Mouse (Mus musculus) forebrain, embryonic 11.5 days (tissue): ENCODE data around the gene Aspg. TPM values are rescaled to one million over a fixed set of nuclear protein-coding genes. Genes with fewer than 3 reads are reported as not detected.

ENCODE experiments used
- ATAC-seq: fragments of 200-750 bp; cut with Nextera tagmentation; replicated peaks from 2 replicates; pipeline ENCODE4 v1.8.0; 2017; ENCODE audit warnings: moderate TSS enrichment; ENCODE audit not compliant: low FRiP score
- DNase-seq: peaks from one replicate; pipeline ENCODE4 v3.0.0-alpha.2; 2017; ENCODE audit warnings: low spot score
- H3K27ac ChIP-seq: fragments of 300-500 bp; sonication (generic); 2 replicates; pipeline ENCODE4 v1.5.1; 2014; ENCODE audit warnings: low read depth, low read length
- H3K27me3 ChIP-seq: fragments of 300-500 bp; sonication (generic); 2 replicates; pipeline ENCODE4 v1.6.1; 2014; ENCODE audit warnings: mild to moderate bottlenecking, low read length, mixed read lengths; ENCODE audit not compliant: control insufficient read depth, insufficient read depth
- H3K36me3 ChIP-seq: fragments of 300-500 bp; sonication (generic); 2 replicates; pipeline ENCODE4 v1.6.1; 2014; ENCODE audit warnings: mild to moderate bottlenecking, low read length, moderate library complexity, mixed read lengths; ENCODE audit not compliant: control insufficient read depth, insufficient read depth
- H3K4me1 ChIP-seq: fragments of 300-500 bp; sonication (generic); replicated peaks from 2 replicates; pipeline ENCODE4 v1.6.1; 2014; ENCODE audit warnings: low read length, mixed read lengths; ENCODE audit not compliant: control insufficient read depth, insufficient read depth
- H3K4me2 ChIP-seq: fragments of 300-500 bp; sonication (generic); 2 replicates; pipeline ENCODE4 v1.6.1; 2014; ENCODE audit warnings: low read depth, mild to moderate bottlenecking, low read length, moderate library complexity, mixed read lengths; ENCODE audit not compliant: severe bottlenecking
- H3K4me3 ChIP-seq: fragments of 300-500 bp; sonication (generic); 2 replicates; pipeline ENCODE4 v1.5.1; 2014; ENCODE audit warnings: low read depth, low read length
- H3K9ac ChIP-seq: fragments of 300-500 bp; sonication (generic); 2 replicates; pipeline ENCODE4 v1.6.1; 2014; ENCODE audit warnings: low read length
- H3K9me3 ChIP-seq: fragments of 300-500 bp; sonication (generic); 2 replicates; pipeline ENCODE4 v1.6.1; 2016; ENCODE audit warnings: low read length, mixed read lengths; ENCODE audit not compliant: control insufficient read depth
- WGBS: fragments of 180-500 bp; shearing (Covaris S2); extraction: QIAGEN DNeasy Blood & Tissue Kit; methylation state at CpG from one replicate; pipeline ENCODE4 v1.1.7; 2014; 5-methylcytosine and 5-hydroxymethylcytosine counted together
- polyA plus RNA-seq: library from polyadenylated mRNA; unstranded; fragments of >200 nt; fragmentation: Nextera tagmentation; extraction: Ambion mirVana; gene quantifications from 2 replicates; pipeline ENCODE4 v1.2.1, GENCODE M21; 2014

Gene Aspg
- polyA plus RNA-seq, 1 experiment from 2014 or later: 0.29 TPM

DNA sequence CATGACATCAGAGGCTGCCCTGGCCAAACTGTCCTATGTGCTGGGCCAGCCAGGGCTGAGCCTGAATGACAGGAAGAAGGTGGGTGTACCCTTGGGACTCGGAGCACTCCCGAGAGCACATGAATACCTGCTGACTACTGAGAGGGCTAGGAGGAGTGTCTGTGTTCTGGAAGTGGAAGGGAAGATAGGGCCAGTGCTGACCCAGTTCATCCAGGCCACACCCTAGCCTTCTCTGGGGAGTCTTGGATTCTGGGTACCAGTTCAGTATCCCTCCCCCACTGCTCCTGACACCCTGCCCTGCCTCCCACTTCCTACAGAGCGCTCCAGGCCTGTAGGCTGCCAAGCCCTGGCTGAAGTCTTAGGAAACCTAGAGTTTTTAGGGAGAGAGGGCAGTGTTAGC lies 14.7 kb downstream of the Aspg start:
- no peaks in the 10 kb centered on the region for H3K9me3 ChIP-seq
- H3K4me2 ChIP-seq: no peak overlapping the region
- no peaks in the 10 kb centered on the region for H3K27me3 ChIP-seq
- H3K27ac ChIP-seq: no peak overlapping the region
- no peaks in the 10 kb centered on the region for H3K36me3 ChIP-seq
- no peak for ATAC-seq
- 90% methylated on average over 3 of the region's 3 CpGs for WGBS
- DNase-seq: no peak
- no peak overlapping the region for H3K4me3 ChIP-seq
- H3K4me1 ChIP-seq: no peaks in the 10 kb centered on the region
- no peak overlapping the region for H3K9ac ChIP-seq

DNA sequence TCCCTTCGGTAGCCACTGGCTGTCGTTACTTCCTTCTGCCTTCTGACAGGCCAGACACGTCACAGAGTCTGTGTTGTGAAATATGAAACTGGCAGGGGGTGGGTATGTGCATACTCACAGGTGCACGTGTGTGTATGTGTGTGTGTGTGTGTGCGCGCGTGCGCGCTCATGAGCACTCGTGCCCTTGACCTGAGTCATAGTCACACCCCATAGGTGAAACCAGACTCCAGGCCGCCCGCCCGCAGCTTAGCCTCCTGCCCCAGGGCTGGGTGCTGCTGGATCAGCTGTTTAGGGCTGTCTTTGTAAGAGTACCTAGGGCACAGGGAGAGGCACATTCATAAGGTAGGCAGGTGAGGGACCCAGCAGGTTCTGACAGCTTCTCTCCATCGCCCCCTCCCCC lies 19.4 kb downstream of the Aspg start:
- Histone ChIP-seq H3K4me1 (peaks cover 5% of the 10 kb centered on the region; the same call in 1 of the 2 replicates), H3K9ac (no peak overlapping the region), H3K27me3 (peaks cover 4% of the 10 kb centered on the region), H3K4me2 (no peak overlapping the region), H3K9me3 (no peaks in the 10 kb centered on the region), H3K4me3 (no peak overlapping the region), H3K27ac (no peak overlapping the region), H3K36me3 (no peaks in the 10 kb centered on the region)
- ATAC-seq (no peak), DNase-seq (no peak)
- 81% methylated on average over 14 of the region's 14 CpGs for WGBS

GRCm38 (mm10) chr12:112126931-112127635 lies 20.6 kb downstream of the Aspg start:
- Histone ChIP-seq H3K36me3 (no peaks in the 10 kb centered on the region), H3K27ac (no peak overlapping the region), H3K4me3 (no peak overlapping the region), H3K27me3 (peaks cover 16% of the 10 kb centered on the region), H3K9me3 (no peaks in the 10 kb centered on the region), H3K4me1 (peaks cover 5% of the 10 kb centered on the region; the same call in 1 of the 2 replicates), H3K4me2 (no peak overlapping the region), H3K9ac (no peak overlapping the region)
- ATAC-seq (no peak), DNase-seq (no peak)
- WGBS: 63% methylated on average over 14 of the region's 14 CpGs

DNA sequence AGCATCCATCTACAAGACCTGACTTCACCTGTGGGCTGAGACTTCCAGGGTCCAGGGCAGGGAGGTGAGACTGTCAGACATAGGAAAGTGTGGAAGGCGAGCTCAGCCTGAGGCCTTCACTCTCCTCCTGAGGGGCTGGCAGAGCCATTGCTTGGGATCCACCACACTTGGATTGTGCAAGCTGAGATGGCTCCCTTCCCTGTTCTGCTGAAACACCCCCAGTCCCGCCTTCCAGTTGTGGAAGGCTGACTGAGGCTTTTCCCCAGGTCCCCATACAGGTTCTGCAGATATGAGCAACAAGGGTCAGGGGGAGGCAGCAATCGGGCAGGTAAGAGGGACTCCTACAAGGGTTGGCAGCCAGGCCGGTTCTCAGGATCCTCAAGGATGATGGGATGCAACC lies 22.0 kb downstream of the Aspg start:
- Histone ChIP-seq H3K36me3 (no peaks in the 10 kb centered on the region), H3K4me1 (peaks cover 5% of the 10 kb centered on the region; the same call in 1 of the 2 replicates), H3K4me3 (no peak overlapping the region), H3K4me2 (no peak overlapping the region), H3K27me3 (peaks cover 21% of the 10 kb centered on the region), H3K9ac (no peak overlapping the region), H3K27ac (no peak overlapping the region), H3K9me3 (no peaks in the 10 kb centered on the region)
- WGBS: 80% methylated on average over 4 of the region's 4 CpGs
- ATAC-seq (no peak), DNase-seq (no peak)

DNA sequence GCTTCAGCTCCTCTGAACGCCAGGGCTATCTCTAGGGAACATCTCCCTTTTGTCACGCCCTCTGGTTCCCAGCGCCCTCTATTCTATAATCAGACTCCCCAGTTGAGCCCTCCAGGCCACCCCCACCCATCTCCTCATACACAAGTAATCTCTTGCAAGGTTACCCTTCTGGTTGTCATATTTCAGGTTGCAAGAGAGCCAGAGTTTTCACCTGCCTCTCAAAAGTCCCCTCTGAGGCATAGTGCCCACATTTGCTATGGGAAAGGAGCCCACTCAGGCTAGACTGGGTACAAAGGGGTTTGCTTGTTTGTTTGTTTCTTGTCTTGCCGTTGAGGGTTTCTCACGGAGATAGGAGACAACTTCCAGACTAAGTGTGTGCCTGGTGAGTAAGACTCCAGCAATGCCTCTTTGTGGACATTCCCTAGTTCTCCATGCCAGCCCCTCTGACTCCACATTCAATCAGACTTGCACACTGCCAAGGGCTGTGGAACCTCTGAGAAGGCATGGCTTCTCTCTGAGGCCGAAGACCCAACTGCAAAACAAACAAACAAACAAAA lies 22.9 kb downstream of the Aspg start:
- Histone ChIP-seq H3K4me1 (peaks cover 5% of the 10 kb centered on the region; the same call in 1 of the 2 replicates), H3K36me3 (no peaks in the 10 kb centered on the region), H3K9me3 (no peaks in the 10 kb centered on the region), H3K27me3 (peaks cover 22% of the 10 kb centered on the region), H3K27ac (no peak overlapping the region), H3K4me2 (no peak overlapping the region), H3K4me3 (no peak overlapping the region), H3K9ac (no peak overlapping the region)
- no peak for DNase-seq
- WGBS: 66% methylated on average over 6 of the region's 6 CpGs
- ATAC-seq: no peak

- peak; percentile 73 for ATAC-seq
- Histone ChIP-seq H3K9me3 (no peaks in the 10 kb centered on the region), H3K9ac (peak overlapping the region; percentile 86), H3K27me3 (peaks cover 22% of the 10 kb centered on the region), H3K4me2 (peak overlapping the region; percentile 97), H3K4me1 (peaks cover 5% of the 10 kb centered on the region; the same call in 1 of the 2 replicates), H3K27ac (no peak overlapping the region), H3K36me3 (no peaks in the 10 kb centered on the region), H3K4me3 (peak overlapping the region; percentile 62)
- peak; percentile 82 for DNase-seq
- 1% methylated on average over 59 of the region's 79 CpGs for WGBS
Measured at GRCm38 (mm10) chr12:112130161-112130860, 23.8 kb downstream of the Aspg start.

- H3K4me3 ChIP-seq: peak overlapping the region; percentile 62
- H3K27ac ChIP-seq: no peak overlapping the region
- H3K4me1 ChIP-seq: peaks cover 5% of the 10 kb centered on the region; the same call in 1 of the 2 replicates
- H3K9ac ChIP-seq: peak overlapping the region; percentile 86
- peak overlapping the region; percentile 97 for H3K4me2 ChIP-seq
- H3K9me3 ChIP-seq: no peaks in the 10 kb centered on the region
- ATAC-seq: peak; percentile 16; the same call in 1 of the 2 replicates
- no peaks in the 10 kb centered on the region for H3K36me3 ChIP-seq
- WGBS: 11% methylated on average over 32 of the region's 32 CpGs
- no peak for DNase-seq
- peaks cover 22% of the 10 kb centered on the region for H3K27me3 ChIP-seq
Measured at GRCm38 (mm10) chr12:112130957-112131356, 24.5 kb downstream of the Aspg start.

DNA sequence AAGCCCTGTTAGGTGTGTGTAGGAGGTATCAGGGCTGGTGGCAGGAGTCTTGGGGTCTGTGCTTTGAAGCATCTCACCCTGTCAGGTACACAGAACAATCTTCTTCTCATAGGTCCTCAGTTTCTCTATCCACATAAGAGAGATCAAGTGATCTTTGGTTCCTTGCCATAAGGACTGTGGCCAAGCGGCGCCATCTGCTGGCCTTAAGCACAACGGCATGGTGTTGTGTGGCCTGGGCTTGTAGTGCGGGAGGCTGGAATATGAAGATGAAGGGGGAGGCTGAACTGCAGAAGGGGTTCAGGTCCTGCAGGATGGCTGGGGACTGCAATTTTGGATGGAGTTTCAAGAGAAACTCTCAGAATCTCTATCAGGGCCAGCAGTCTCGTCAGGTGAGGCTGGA lies 33.8 kb downstream of the Aspg start:
- Histone ChIP-seq H3K4me2 (no peak overlapping the region), H3K27ac (no peak overlapping the region), H3K9ac (no peak overlapping the region), H3K27me3 (peaks cover 37% of the 10 kb centered on the region), H3K4me3 (no peak overlapping the region), H3K36me3 (no peaks in the 10 kb centered on the region), H3K9me3 (no peaks in the 10 kb centered on the region), H3K4me1 (peaks cover 9% of the 10 kb centered on the region; the same call in 1 of the 2 replicates)
- 5% methylated on average over 5 of the region's 5 CpGs for WGBS
- DNase-seq (peak; percentile 69), ATAC-seq (no peak)
